Mouse (Mus musculus): ENCODE measurements around the gene Commd7. TPM values are rescaled to one million over a fixed set of nuclear protein-coding genes. Genes with fewer than 3 reads are reported as not detected.

Commd7 gene
- total RNA-seq, 2 experiments from 2014 or later = 2.4 to 9.2 TPM

Other genes starting within 250 kb of the Commd7 start
- 7.1 TPM in 1 of 2 replicates, not detected in the other for gene 4930404H24Rik, start 140.0 kb downstream of the Commd7 start, total RNA-seq (2015; ENCODE audit: low replicate concordance)
- not detected in 2 replicates for gene 4930404H24Rik, start 140.0 kb downstream of the Commd7 start, total RNA-seq (2017; ENCODE audit: low replicate concordance)
- gene Nol4l, start 102.8 kb downstream of the Commd7 start, total RNA-seq (2015; ENCODE audit: low replicate concordance) = 2.7 and 6.1 TPM in 2 replicates
- gene Nol4l, start 102.8 kb downstream of the Commd7 start, total RNA-seq (2017; ENCODE audit: low replicate concordance) = 1.8 and 4.3 TPM in 2 replicates
- gene Dnmt3b, start 16.7 kb upstream of the Commd7 start, total RNA-seq (2015; ENCODE audit: low replicate concordance) = 1.5 and 2.3 TPM in 2 replicates
- gene Dnmt3b, start 16.7 kb upstream of the Commd7 start, total RNA-seq (2017; ENCODE audit: low replicate concordance) = 0.94 and 4.0 TPM in 2 replicates
- not detected in 2 replicates for gene Dnmt3c, start 63.9 kb upstream of the Commd7 start, total RNA-seq (2015; ENCODE audit: low replicate concordance)
- gene Dnmt3c, start 63.9 kb upstream of the Commd7 start, total RNA-seq (2017; ENCODE audit: low replicate concordance) = not detected in 2 replicates
- gene Mapre1, start 108.5 kb upstream of the Commd7 start, total RNA-seq (2015; ENCODE audit: low replicate concordance) = 40.5 and 93.4 TPM in 2 replicates
- gene Mapre1, start 108.5 kb upstream of the Commd7 start, total RNA-seq (2017; ENCODE audit: low replicate concordance) = 24.1 and 38.3 TPM in 2 replicates
- gene Efcab8, start 147.2 kb upstream of the Commd7 start, total RNA-seq (2015; ENCODE audit: low replicate concordance) = not detected in 2 replicates
- gene Efcab8, start 147.2 kb upstream of the Commd7 start, total RNA-seq (2017; ENCODE audit: low replicate concordance) = 0.51 TPM in 1 of 2 replicates, not detected in the other
- gene Sun5, start 238.3 kb upstream of the Commd7 start, total RNA-seq (2015; ENCODE audit: low replicate concordance) = not detected in 2 replicates
- not detected in 2 replicates for gene Sun5, start 238.3 kb upstream of the Commd7 start, total RNA-seq (2017; ENCODE audit: low replicate concordance)
- gene Bpifb2, start 242.3 kb upstream of the Commd7 start, total RNA-seq (2015; ENCODE audit: low replicate concordance) = not detected in 2 replicates
- not detected in 2 replicates for gene Bpifb2, start 242.3 kb upstream of the Commd7 start, total RNA-seq (2017; ENCODE audit: low replicate concordance)

Data from erythroblast, adult 5-6 weeks (primary cell).